Mouse (Mus musculus) kidney, adult 2 months (tissue): ENCODE data around the gene Fam241b. TPM values are rescaled to one million over a fixed set of nuclear protein-coding genes. Genes with fewer than 3 reads are reported as not detected.
A peak's percentile ranks its signal among the peaks of the same experiment; 100 is the strongest.

Source experiments
- DNase-seq: peaks from one replicate; pipeline ENCODE4 v3.0.0; 2021
- H3K27ac ChIP-seq: fragments of 200-500 bp; 2 replicates; pipeline ENCODE4 v1.5.1; 2012; ENCODE audit warnings: low read depth, low read length, control low read depth, inconsistent platforms; ENCODE audit not compliant: insufficient read depth
- H3K27me3 ChIP-seq: fragments of 200-500 bp; replicated peaks from 2 replicates; pipeline ENCODE4 v1.6.1; 2012; ENCODE audit warnings: mild to moderate bottlenecking, moderate library complexity, low read length, inconsistent platforms; ENCODE audit not compliant: control insufficient read depth, insufficient read depth
- H3K36me3 ChIP-seq: fragments of 200-500 bp; 2 replicates; pipeline ENCODE4 v1.6.1; 2012; ENCODE audit warnings: mild to moderate bottlenecking, moderate library complexity, low read length, inconsistent platforms; ENCODE audit not compliant: control insufficient read depth, insufficient read depth
- H3K4me1 ChIP-seq: fragments of 200-500 bp; 2 replicates; pipeline ENCODE4 v1.6.1; 2011; ENCODE audit warnings: low read length; ENCODE audit not compliant: control insufficient read depth, insufficient read depth
- H3K4me3 ChIP-seq: fragments of 200-500 bp; 2 replicates; pipeline ENCODE4 v1.5.1; 2011; ENCODE audit warnings: mild to moderate bottlenecking, low read depth, low read length, control low read depth; ENCODE audit not compliant: insufficient read depth
- CTCF ChIP-seq: fragments of 200-500 bp; conservative IDR thresholded peaks from 2 replicates; pipeline ENCODE4 v1.5.1; 2011; ENCODE audit warnings: low read depth, mild to moderate bottlenecking, control low read depth, low read length, moderate library complexity, mixed read lengths; ENCODE audit not compliant: insufficient read depth, insufficient read length
- POLR2A ChIP-seq: fragments of 200-500 bp; IDR thresholded peaks from one replicate; pipeline ENCODE4 v1.6.1; 2011; ENCODE audit warnings: low read depth, low read length, control low read depth
- WGBS: fragments of 180-500 bp; shearing (Covaris S2); methylation state at CpG from one replicate; pipeline ENCODE4 v1.1.7; 2018; 5-methylcytosine and 5-hydroxymethylcytosine counted together
- polyA plus RNA-seq: library from polyadenylated mRNA; depleted of rRNA; stranded (reverse); fragments of >200 nt; gene quantifications from 2 replicates; pipeline ENCODE4 v1.2.3, GENCODE M21; 2012; rRNA removed

The Fam241b gene
- polyA plus RNA-seq, 1 experiment: 9.6 TPM

DNA sequence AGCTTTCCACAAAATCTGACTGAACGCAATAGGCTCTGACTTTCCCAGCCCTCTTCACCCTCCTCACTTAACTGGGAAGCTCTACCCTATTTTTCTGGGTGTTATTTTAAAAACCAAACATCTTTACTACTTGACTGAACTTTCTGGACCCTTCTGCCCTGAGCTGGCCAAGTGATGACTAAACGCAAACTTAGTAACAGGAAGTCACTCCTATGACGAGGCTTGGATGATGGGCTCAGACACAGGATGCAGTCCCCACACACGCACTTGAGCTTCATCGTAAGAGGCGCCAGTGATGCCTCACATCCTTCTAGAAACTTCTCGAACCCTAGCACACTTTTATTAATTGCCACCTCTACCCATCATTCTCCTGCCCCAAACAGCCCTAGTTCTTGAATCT is 74.3 kb downstream of the Fam241b start:
- H3K27ac ChIP-seq: no peak overlapping the region
- no peaks in the 10 kb centered on the region for H3K4me1 ChIP-seq
- H3K27me3 ChIP-seq: no peaks in the 10 kb centered on the region
- TF ChIP-seq POLR2A (no peak), CTCF (no peak)
- no peak for DNase-seq
- WGBS: 72% methylated on average over 7 of the region's 7 CpGs
- H3K36me3 ChIP-seq: no peaks in the 10 kb centered on the region
- H3K4me3 ChIP-seq: no peak overlapping the region

DNA sequence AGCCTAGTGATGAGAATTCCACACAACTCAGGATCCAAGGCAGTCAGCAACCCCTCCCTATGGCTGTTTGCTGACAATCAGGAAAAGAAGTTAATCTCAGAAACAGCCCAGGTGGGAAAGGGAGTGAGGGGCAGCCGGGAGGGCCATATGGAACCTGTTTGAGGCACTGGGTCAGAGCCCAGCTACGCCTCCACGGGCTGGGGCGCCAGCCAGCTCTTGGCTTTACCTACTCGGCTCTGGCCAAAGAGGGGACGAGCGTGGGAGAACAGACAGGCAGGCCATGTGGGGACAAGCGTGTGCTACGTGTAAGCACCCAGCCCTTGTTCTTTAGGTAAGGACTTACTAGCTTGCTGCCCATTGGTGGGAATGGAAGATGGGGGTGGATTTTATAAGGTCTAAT is 75.2 kb downstream of the Fam241b start:
- no peak overlapping the region for H3K4me3 ChIP-seq
- no peaks in the 10 kb centered on the region for H3K27me3 ChIP-seq
- no peak for DNase-seq
- WGBS: 72% methylated on average over 9 of the region's 9 CpGs
- H3K27ac ChIP-seq: no peak overlapping the region
- TF ChIP-seq POLR2A (no peak), CTCF (no peak)
- no peaks in the 10 kb centered on the region for H3K36me3 ChIP-seq
- no peaks in the 10 kb centered on the region for H3K4me1 ChIP-seq

DNA sequence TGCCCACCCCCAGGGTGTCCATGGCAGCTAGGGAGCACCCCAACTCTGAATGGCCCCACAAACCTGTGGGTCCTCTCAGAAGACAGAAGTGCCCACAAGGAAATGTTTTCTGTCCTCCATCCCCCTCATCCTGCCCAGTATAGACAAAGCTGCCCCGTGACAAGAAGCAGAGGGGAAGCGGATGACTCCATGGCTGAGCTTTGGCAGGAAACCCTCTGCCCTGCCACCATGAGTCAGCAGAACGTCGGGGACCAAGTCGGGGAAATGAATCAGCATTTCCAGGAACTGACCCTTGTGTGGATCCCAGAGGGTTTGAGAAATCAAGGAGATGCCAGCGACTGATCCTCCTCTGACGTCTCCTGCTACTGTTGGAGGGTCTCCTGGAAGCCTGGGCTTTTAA is 77.5 kb downstream of the Fam241b start:
- DNase-seq: peak; percentile 36
- TF ChIP-seq CTCF: no peak

DNA sequence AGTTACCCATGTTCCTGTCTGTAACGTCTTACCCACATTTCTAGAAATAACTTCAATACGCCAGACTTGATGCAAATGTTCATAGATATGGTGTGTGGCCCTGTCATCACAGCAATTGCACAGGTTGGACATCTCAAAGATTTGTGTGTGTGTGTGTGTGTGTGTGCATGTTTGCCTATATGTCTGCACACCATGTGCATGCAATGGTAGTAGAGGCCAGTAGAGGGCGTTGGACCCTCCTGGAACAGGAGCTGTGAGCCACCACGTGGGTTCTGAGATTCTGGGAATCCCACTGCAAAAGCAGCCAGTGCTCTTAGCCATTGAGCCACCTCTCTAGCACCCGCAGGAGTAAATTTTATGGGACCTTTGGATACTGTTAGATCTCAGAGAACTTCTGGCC is 80.9 kb downstream of the Fam241b start:
- Histone ChIP-seq H3K4me3 (no peak overlapping the region), H3K36me3 (no peaks in the 10 kb centered on the region), H3K4me1 (no peaks in the 10 kb centered on the region), H3K27me3 (no peaks in the 10 kb centered on the region), H3K27ac (no peak overlapping the region)
- TF ChIP-seq CTCF (no peak), POLR2A (no peak)
- 71% methylated on average over 5 of the region's 5 CpGs for WGBS
- no peak for DNase-seq

More for the DNA sequence above, 77.5 kb downstream of the Fam241b start:
- Histone ChIP-seq H3K27ac (no peak overlapping the region), H3K27me3 (no peaks in the 10 kb centered on the region), H3K36me3 (no peaks in the 10 kb centered on the region), H3K4me1 (no peaks in the 10 kb centered on the region), H3K4me3 (no peak overlapping the region)
- WGBS: 44% methylated on average over 7 of the region's 7 CpGs

DNA sequence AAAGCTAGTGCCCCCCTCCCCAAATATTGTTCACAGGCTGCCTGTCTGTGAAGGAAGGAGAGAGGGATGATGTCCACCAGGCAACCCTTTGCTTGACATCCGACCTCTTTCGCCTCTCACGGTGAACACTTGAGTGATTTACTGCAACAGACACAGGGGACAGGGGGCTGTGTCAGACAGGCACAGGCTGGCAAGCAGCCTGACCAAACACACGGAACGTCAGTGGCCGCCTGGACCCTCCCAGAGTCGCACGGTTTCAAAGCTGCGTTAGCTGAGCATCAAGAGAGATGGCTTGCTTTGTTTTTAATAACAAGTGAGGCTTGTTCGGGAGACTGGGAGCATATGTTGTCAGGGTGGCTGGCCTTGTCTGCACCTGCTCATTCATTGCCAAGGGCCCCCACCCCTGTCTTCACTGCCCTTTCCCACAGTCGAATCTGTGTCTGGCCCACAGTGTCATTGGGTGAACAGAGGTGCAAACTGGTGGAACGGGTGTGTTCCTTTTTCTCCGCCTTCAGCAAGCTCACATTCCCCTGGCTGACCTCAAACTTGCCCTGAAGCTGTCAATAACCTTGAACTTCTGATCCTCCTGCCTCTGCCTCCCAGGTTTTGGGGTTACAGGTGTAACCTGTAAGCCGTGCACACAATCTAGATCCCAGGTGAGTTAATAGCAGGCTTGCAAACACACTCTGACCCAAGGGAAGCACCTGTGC is 82.6 kb downstream of the Fam241b start:
- Histone ChIP-seq H3K4me1 (no peaks in the 10 kb centered on the region), H3K36me3 (no peaks in the 10 kb centered on the region), H3K4me3 (no peak overlapping the region), H3K27me3 (no peaks in the 10 kb centered on the region), H3K27ac (no peak overlapping the region)
- TF ChIP-seq POLR2A (no peak), CTCF (no peak)
- no peak for DNase-seq
- 37% methylated on average over 14 of the region's 14 CpGs for WGBS

DNA sequence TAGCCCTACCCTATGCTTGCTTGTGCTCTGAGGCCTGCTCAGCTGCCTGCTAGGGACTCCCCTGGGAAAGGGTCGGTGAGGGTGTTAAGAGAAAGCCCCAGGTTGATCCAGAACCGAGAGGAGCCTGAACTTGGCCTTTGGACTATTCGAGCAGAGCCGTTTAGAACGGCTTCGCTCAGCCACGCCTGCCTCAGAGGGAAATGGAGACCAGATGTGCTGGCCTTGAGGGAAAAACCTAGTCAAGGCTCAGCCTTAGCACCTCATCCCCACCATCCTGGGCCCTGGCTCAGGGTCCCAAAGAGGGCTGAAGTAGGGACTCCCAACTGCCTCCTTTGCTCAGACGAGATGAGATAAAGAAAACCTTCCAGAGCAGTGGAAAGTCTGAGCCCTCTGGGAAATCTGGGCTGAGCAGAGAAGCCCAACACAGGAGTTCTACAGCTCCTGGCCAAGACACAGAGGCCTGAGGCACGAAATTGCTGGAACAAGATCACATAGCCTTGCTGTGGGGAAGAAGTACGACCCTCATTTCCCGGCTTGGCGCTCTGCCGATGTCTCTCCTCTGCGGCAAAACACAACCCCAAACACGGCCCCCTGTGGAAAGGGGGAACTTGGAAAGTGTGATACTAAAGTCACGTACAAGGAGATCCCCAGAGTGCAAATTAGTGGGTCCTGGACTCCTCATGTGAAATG is 83.4 kb downstream of the Fam241b start:
- no peak overlapping the region for H3K4me3 ChIP-seq
- no peak for DNase-seq
- no peaks in the 10 kb centered on the region for H3K4me1 ChIP-seq
- 45% methylated on average over 16 of the region's 16 CpGs for WGBS
- H3K27ac ChIP-seq: no peak overlapping the region
- TF ChIP-seq CTCF (no peak), POLR2A (no peak)
- no peaks in the 10 kb centered on the region for H3K36me3 ChIP-seq
- H3K27me3 ChIP-seq: no peaks in the 10 kb centered on the region

DNA sequence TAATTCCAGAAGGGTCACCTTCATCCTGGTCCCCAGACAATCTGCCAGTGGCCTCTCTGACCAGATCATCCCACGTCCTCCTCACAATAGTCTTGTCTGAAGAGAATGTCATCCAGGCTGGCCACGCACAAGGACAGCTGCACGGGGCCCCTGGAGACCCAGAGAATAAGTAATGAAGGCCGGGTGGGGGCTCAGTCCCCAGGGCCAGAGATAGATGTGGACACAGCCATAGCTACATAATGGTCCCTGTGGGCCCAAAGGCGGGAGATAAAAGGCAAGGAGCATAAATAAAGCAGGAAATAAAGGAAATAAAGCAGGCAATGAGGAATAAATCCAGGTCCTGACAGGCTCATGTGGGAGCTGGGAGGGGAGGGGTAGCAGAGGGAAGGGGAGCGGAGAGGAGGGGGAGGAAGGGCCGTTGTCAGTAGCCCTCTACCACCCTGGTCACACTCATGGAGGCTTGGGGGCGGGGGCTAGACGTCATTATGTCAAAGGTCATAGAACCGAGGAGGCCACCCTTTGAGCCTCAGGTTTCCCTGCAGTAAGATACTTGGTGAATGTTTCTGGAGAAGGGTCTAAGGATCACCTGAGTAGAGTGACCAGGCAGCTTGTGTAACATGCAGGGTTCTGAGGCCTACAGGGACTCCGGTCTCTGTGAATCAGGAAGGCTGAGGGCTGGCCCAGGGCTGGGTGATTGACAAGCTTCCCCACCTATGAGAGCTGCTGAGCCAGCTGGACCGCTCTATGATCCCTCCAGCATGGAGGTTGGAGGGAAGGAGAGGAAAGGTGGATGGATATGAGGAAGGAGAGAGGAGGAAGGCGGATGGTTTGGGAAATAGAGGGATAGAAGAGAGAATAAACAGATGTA is 85.0 kb downstream of the Fam241b start:
- no peak overlapping the region for H3K4me3 ChIP-seq
- H3K4me1 ChIP-seq: no peaks in the 10 kb centered on the region
- no peaks in the 10 kb centered on the region for H3K27me3 ChIP-seq
- WGBS: 50% methylated on average over 13 of the region's 13 CpGs
- no peak overlapping the region for H3K27ac ChIP-seq
- no peaks in the 10 kb centered on the region for H3K36me3 ChIP-seq
- peak; percentile 21 for DNase-seq
- TF ChIP-seq CTCF: no peak
- TF ChIP-seq POLR2A: no peak

Other genes with a start within 250 kb of the Fam241b start
- 0.34 and 0.44 TPM in 2 replicates for gene Col13a1, start 164.8 kb downstream of the Fam241b start, polyA plus RNA-seq
- not detected in 2 replicates for gene Neurog3, start 10.8 kb downstream of the Fam241b start, polyA plus RNA-seq
- 38.8 and 52.7 TPM in 2 replicates for gene Tspan15, start 87.3 kb upstream of the Fam241b start, polyA plus RNA-seq
- gene Tacr2, start 108.5 kb upstream of the Fam241b start, polyA plus RNA-seq: 0.58 TPM in 1 of 2 replicates, not detected in the other
- 60.5 and 60.9 TPM in 2 replicates for gene Hk1, start 236.0 kb upstream of the Fam241b start, polyA plus RNA-seq